Mouse (Mus musculus): ENCODE data around the gene Ifne.

GRCm38 (mm10) chr4:88912187-88912586 lies 32.2 kb upstream of the Ifne start:
- TF ChIP-seq CTCF (IDR thresholded peaks at IDR 0.05; ENCODE audit: extremely low read depth, insufficient read length, insufficient replicate concordance, low read depth, low read length) (no peak), POLR2A (IDR thresholded peaks at IDR 0.05; ENCODE audit: low read depth, low read length) (no peak)
